Mouse (Mus musculus): ENCODE data around the gene Ttll8.

- TF ChIP-seq GATA1 (IDR thresholded peaks at IDR 0.05; ENCODE audit: borderline replicate concordance, low read length) (no peak), FLI1 (IDR thresholded peaks at IDR 0.05; ENCODE audit: low read length) (no peak)
These were observed 10.2 kb downstream of the Ttll8 start for GRCm38 (mm10) chr15:88943896-88944551.
